Mouse (Mus musculus): ENCODE data around the gene Olfr551. TPM values are rescaled to one million over a fixed set of nuclear protein-coding genes. Genes with fewer than 3 reads are reported as not detected.
A peak's percentile ranks its signal among the peaks of the same experiment; 100 is the strongest.

Gene Olfr551
- polyA plus RNA-seq, 1 experiment from 2014 or later, result not detected

GRCm38 (mm10) chr7:102564999-102565997 lies 26.4 kb downstream of the Olfr551 start, which contains the start of gene Trim21:
Gene Trim21 (minus strand): TSS chr7:102565486.
- peak; percentile 87 for ATAC-seq (ENCODE audit: insufficient number of reproducible peaks, insufficient read depth, low FRiP score, low TSS enrichment)
- Histone ChIP-seq H3K36me3 (no peaks in the 10 kb centered on the region), H3K4me2 (replicated peaks) (peak within 1 kb of the TSS; percentile 51), H3K9ac (no peak within 1 kb of the TSS; the same call in 1 of the 2 replicates), H3K4me3 (peak within 1 kb of the TSS; percentile 42), H3K27ac (no peak within 1 kb of the TSS), H3K4me1 (peaks cover 4% of the 10 kb centered on the region; the same call in 1 of the 2 replicates), H3K9me3 (no peaks in the 10 kb centered on the region), H3K27me3 (no peaks in the 10 kb centered on the region)
- WGBS, result 15% methylated on average over 10 of the region's 10 CpGs

GRCm38 (mm10) chr7:102553279-102553678 lies 38.4 kb downstream of the Olfr551 start:
- no peak overlapping the region for H3K27ac ChIP-seq
- 73% methylated on average over 3 of the region's 3 CpGs for WGBS
- no peak for ATAC-seq (ENCODE audit: insufficient number of reproducible peaks, insufficient read depth, low FRiP score, low TSS enrichment)

GRCm38 (mm10) chr7:102549570-102549969 lies 42.1 kb downstream of the Olfr551 start, which contains the start of gene Olfr549:
Gene Olfr549 (plus strand): TSS chr7:102549870.
- no peak for ATAC-seq (ENCODE audit: insufficient number of reproducible peaks, insufficient read depth, low FRiP score, low TSS enrichment)
- Histone ChIP-seq H3K27ac (no peak within 1 kb of the TSS), H3K9ac (no peak within 1 kb of the TSS), H3K9me3 (no peaks in the 10 kb centered on the region), H3K36me3 (no peaks in the 10 kb centered on the region), H3K4me2 (replicated peaks) (no peak within 1 kb of the TSS), H3K4me3 (no peak within 1 kb of the TSS), H3K27me3 (no peaks in the 10 kb centered on the region), H3K4me1 (no peaks in the 10 kb centered on the region)
- WGBS, result 87% methylated on average over 3 of the region's 3 CpGs

More at GRCm38 (mm10) chr7:102553279-102553678, 38.4 kb downstream of the Olfr551 start:
- H3K36me3 ChIP-seq, result no peaks in the 10 kb centered on the region
- H3K4me2 ChIP-seq (replicated peaks), result no peak overlapping the region
- H3K4me1 ChIP-seq, result no peaks in the 10 kb centered on the region
- no peak overlapping the region for H3K9ac ChIP-seq
- H3K4me3 ChIP-seq, result no peak overlapping the region
- H3K27me3 ChIP-seq, result no peaks in the 10 kb centered on the region
- no peaks in the 10 kb centered on the region for H3K9me3 ChIP-seq

GRCm38 (mm10) chr7:102541251-102541650 lies 50.4 kb downstream of the Olfr551 start:
- no peak for ATAC-seq (ENCODE audit: insufficient number of reproducible peaks, insufficient read depth, low FRiP score, low TSS enrichment)
- Histone ChIP-seq H3K27me3 (no peaks in the 10 kb centered on the region), H3K4me1 (no peaks in the 10 kb centered on the region), H3K36me3 (no peaks in the 10 kb centered on the region), H3K4me2 (replicated peaks) (no peak overlapping the region), H3K4me3 (no peak overlapping the region), H3K9me3 (no peaks in the 10 kb centered on the region), H3K9ac (no peak overlapping the region), H3K27ac (no peak overlapping the region)
- 73% methylated on average over 3 of the region's 3 CpGs for WGBS

- H3K27ac ChIP-seq, result no peak within 1 kb of the TSS
- no peak within 1 kb of the TSS for H3K4me3 ChIP-seq
- no peak within 1 kb of the TSS for H3K4me2 ChIP-seq (replicated peaks)
- no peak within 1 kb of the TSS for H3K9ac ChIP-seq
- no peak for ATAC-seq (ENCODE audit: insufficient number of reproducible peaks, insufficient read depth, low FRiP score, low TSS enrichment)
- H3K9me3 ChIP-seq, result no peaks in the 10 kb centered on the region
- WGBS, result 74% methylated on average over 2 of the region's 2 CpGs
- no peaks in the 10 kb centered on the region for H3K27me3 ChIP-seq
- no peaks in the 10 kb centered on the region for H3K36me3 ChIP-seq
- no peaks in the 10 kb centered on the region for H3K4me1 ChIP-seq
These were observed 51.1 kb downstream of the Olfr551 start, which contains the start of gene Olfr548-ps1 for GRCm38 (mm10) chr7:102540596-102540995. Gene Olfr548-ps1 (plus strand): TSS chr7:102540896.

- WGBS, result 94% methylated on average over 1 of the region's 1 CpGs
- H3K36me3 ChIP-seq, result no peaks in the 10 kb centered on the region
- H3K4me1 ChIP-seq, result no peaks in the 10 kb centered on the region
- H3K9ac ChIP-seq, result no peak within 1 kb of the TSS
- no peak within 1 kb of the TSS for H3K4me2 ChIP-seq (replicated peaks)
- H3K27ac ChIP-seq, result no peak within 1 kb of the TSS
- H3K9me3 ChIP-seq, result no peaks in the 10 kb centered on the region
- ATAC-seq (ENCODE audit: insufficient number of reproducible peaks, insufficient read depth, low FRiP score, low TSS enrichment), result no peak
- no peak within 1 kb of the TSS for H3K4me3 ChIP-seq
- no peaks in the 10 kb centered on the region for H3K27me3 ChIP-seq
These were observed 57.2 kb downstream of the Olfr551 start, which contains the start of gene Olfr547 for GRCm38 (mm10) chr7:102534449-102534848. Gene Olfr547 (plus strand): TSS chr7:102534749.

Other genes with a start within 250 kb of the Olfr551 start
- gene Rrm1, start 150.2 kb downstream of the Olfr551 start, polyA plus RNA-seq (2016; fragmentation: Nextera tagmentation; extraction: Ambion mirVana), result 173 and 174 TPM in 2 replicates
- gene Olfr543, start 110.2 kb downstream of the Olfr551 start, polyA plus RNA-seq (2016; fragmentation: Nextera tagmentation; extraction: Ambion mirVana), result 0.33 and 0.80 TPM in 2 replicates
- gene Olfr544, start 103.6 kb downstream of the Olfr551 start, polyA plus RNA-seq (2016; fragmentation: Nextera tagmentation; extraction: Ambion mirVana), result 0.10 and 0.13 TPM in 2 replicates
- 0.13 and 0.14 TPM in 2 replicates for gene Olfr545, start 92.3 kb downstream of the Olfr551 start, polyA plus RNA-seq (2016; fragmentation: Nextera tagmentation; extraction: Ambion mirVana)
- gene Olfr547, start 57.1 kb downstream of the Olfr551 start, polyA plus RNA-seq (2016; fragmentation: Nextera tagmentation; extraction: Ambion mirVana), result not detected in 2 replicates
- not detected in 2 replicates for gene Olfr548-ps1, start 51.0 kb downstream of the Olfr551 start, polyA plus RNA-seq (2016; fragmentation: Nextera tagmentation; extraction: Ambion mirVana)
- gene Olfr549, start 42.0 kb downstream of the Olfr551 start, polyA plus RNA-seq (2016; fragmentation: Nextera tagmentation; extraction: Ambion mirVana), result not detected in 2 replicates
- 0.51 and 0.59 TPM in 2 replicates for gene Trim21, start 26.4 kb downstream of the Olfr551 start, polyA plus RNA-seq (2016; fragmentation: Nextera tagmentation; extraction: Ambion mirVana)
- gene Olfr550, start 20.4 kb downstream of the Olfr551 start, polyA plus RNA-seq (2016; fragmentation: Nextera tagmentation; extraction: Ambion mirVana), result 0.04 and 0.14 TPM in 2 replicates
- gene Olfr552, start 5.9 kb upstream of the Olfr551 start, polyA plus RNA-seq (2016; fragmentation: Nextera tagmentation; extraction: Ambion mirVana), result not detected in 2 replicates
- gene Olfr553, start 26.3 kb upstream of the Olfr551 start, polyA plus RNA-seq (2016; fragmentation: Nextera tagmentation; extraction: Ambion mirVana), result not detected in 2 replicates
- gene Olfr554, start 46.5 kb upstream of the Olfr551 start, polyA plus RNA-seq (2016; fragmentation: Nextera tagmentation; extraction: Ambion mirVana), result not detected in 2 replicates
- not detected in 2 replicates for gene Olfr555, start 66.9 kb upstream of the Olfr551 start, polyA plus RNA-seq (2016; fragmentation: Nextera tagmentation; extraction: Ambion mirVana)
- not detected in 2 replicates for gene Olfr556, start 73.0 kb upstream of the Olfr551 start, polyA plus RNA-seq (2016; fragmentation: Nextera tagmentation; extraction: Ambion mirVana)
- 16.4 and 17.4 TPM in 2 replicates for gene Trim68, start 95.4 kb upstream of the Olfr551 start, polyA plus RNA-seq (2016; fragmentation: Nextera tagmentation; extraction: Ambion mirVana)
- gene Olfr557, start 104.0 kb upstream of the Olfr551 start, polyA plus RNA-seq (2016; fragmentation: Nextera tagmentation; extraction: Ambion mirVana), result not detected in 2 replicates
- gene Olfr558, start 110.3 kb upstream of the Olfr551 start, polyA plus RNA-seq (2016; fragmentation: Nextera tagmentation; extraction: Ambion mirVana), result 0.55 and 0.98 TPM in 2 replicates
- not detected in 2 replicates for gene Olfr33, start 127.2 kb upstream of the Olfr551 start, polyA plus RNA-seq (2016; fragmentation: Nextera tagmentation; extraction: Ambion mirVana)
- gene Olfr559, start 135.6 kb upstream of the Olfr551 start, polyA plus RNA-seq (2016; fragmentation: Nextera tagmentation; extraction: Ambion mirVana), result not detected in 2 replicates
- not detected in 2 replicates for gene Olfr560, start 167.5 kb upstream of the Olfr551 start, polyA plus RNA-seq (2016; fragmentation: Nextera tagmentation; extraction: Ambion mirVana)
- 0.18 and 0.19 TPM in 2 replicates for gene Olfr78, start 167.6 kb upstream of the Olfr551 start, polyA plus RNA-seq (2016; fragmentation: Nextera tagmentation; extraction: Ambion mirVana)
- gene Olfr561, start 179.3 kb upstream of the Olfr551 start, polyA plus RNA-seq (2016; fragmentation: Nextera tagmentation; extraction: Ambion mirVana), result not detected in 2 replicates
- not detected in 2 replicates for gene Olfr564, start 211.6 kb upstream of the Olfr551 start, polyA plus RNA-seq (2016; fragmentation: Nextera tagmentation; extraction: Ambion mirVana)